Mouse (Mus musculus): Measurements from ENCODE around the gene Mkln1. TPM values are rescaled to one million over a fixed set of nuclear protein-coding genes. Genes with fewer than 3 reads are reported as not detected.

Mkln1 gene
- polyA plus RNA-seq, 1 experiment from 2014 or later: 254 TPM

GRCm38 (mm10) chr6:31456988-31457387 lies 58.5 kb downstream of the Mkln1 start:
- WGBS: 88% methylated on average over 1 of the region's 1 CpGs
- ATAC-seq (replicated peaks; ENCODE audit: insufficient number of reproducible peaks, low FRiP score, low TSS enrichment, low read depth): no peak
- H3K27me3 ChIP-seq (ENCODE audit: control insufficient read depth, insufficient read depth, low read length): no peaks in the 10 kb centered on the region
- H3K36me3 ChIP-seq (replicated peaks; ENCODE audit: control insufficient read depth, insufficient read depth, low read depth, low read length): no peaks in the 10 kb centered on the region; the same call in 1 of the 2 replicates
- no peak overlapping the region for H3K4me2 ChIP-seq (ENCODE audit: low read depth, low read length)
- no peak for DNase-seq (ENCODE audit: low spot score)
- no peaks in the 10 kb centered on the region for H3K9me3 ChIP-seq (replicated peaks; ENCODE audit: control insufficient read depth, low read length)
- no peaks in the 10 kb centered on the region for H3K4me1 ChIP-seq (ENCODE audit: control insufficient read depth, insufficient read depth, low read length)
- H3K27ac ChIP-seq (replicated peaks; ENCODE audit: low read depth, low read length): no peak overlapping the region
- no peak overlapping the region for H3K9ac ChIP-seq (replicated peaks; ENCODE audit: low read length)
- H3K4me3 ChIP-seq (ENCODE audit: low read depth, low read length): no peak overlapping the region

DNA sequence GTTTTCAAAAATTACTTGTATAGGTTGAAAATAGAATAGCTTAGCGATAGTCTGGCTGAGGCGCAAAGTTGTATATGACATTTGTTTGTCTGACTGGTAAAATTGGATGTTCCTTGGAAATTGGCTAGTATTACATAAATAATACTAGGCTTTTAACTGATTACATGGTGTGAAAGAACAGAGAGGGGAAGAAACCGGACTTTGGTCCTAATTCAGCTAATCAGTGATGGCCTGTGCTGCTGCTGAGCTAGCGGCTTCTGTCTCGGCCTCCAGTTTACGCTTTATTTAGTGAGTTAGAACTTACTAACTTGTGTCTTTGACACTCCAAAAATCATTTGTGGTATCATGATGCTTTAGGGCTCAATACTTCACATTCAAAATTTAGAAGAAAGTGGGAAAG lies 70.9 kb downstream of the Mkln1 start:
- ATAC-seq (replicated peaks; ENCODE audit: insufficient number of reproducible peaks, low FRiP score, low TSS enrichment, low read depth) (no peak), DNase-seq (ENCODE audit: low spot score) (no peak)
- no peak overlapping the region for H3K27ac ChIP-seq (replicated peaks; ENCODE audit: low read depth, low read length)
- 91% methylated on average over 6 of the region's 6 CpGs for WGBS
- H3K27me3 ChIP-seq (ENCODE audit: control insufficient read depth, insufficient read depth, low read length): no peaks in the 10 kb centered on the region
- no peak overlapping the region for H3K4me2 ChIP-seq (ENCODE audit: low read depth, low read length)
- H3K36me3 ChIP-seq (replicated peaks; ENCODE audit: control insufficient read depth, insufficient read depth, low read depth, low read length): no peaks in the 10 kb centered on the region
- H3K9me3 ChIP-seq (replicated peaks; ENCODE audit: control insufficient read depth, low read length): no peaks in the 10 kb centered on the region
- no peak overlapping the region for H3K9ac ChIP-seq (replicated peaks; ENCODE audit: low read length)
- H3K4me3 ChIP-seq (ENCODE audit: low read depth, low read length): no peak overlapping the region
- H3K4me1 ChIP-seq (ENCODE audit: control insufficient read depth, insufficient read depth, low read length): no peaks in the 10 kb centered on the region

- no peak overlapping the region for H3K4me2 ChIP-seq (ENCODE audit: low read depth, low read length)
- no peak overlapping the region for H3K4me3 ChIP-seq (ENCODE audit: low read depth, low read length)
- WGBS: 75% methylated on average over 4 of the region's 4 CpGs
- no peaks in the 10 kb centered on the region for H3K36me3 ChIP-seq (replicated peaks; ENCODE audit: control insufficient read depth, insufficient read depth, low read depth, low read length)
- ATAC-seq (replicated peaks; ENCODE audit: insufficient number of reproducible peaks, low FRiP score, low TSS enrichment, low read depth) (no peak), DNase-seq (ENCODE audit: low spot score) (no peak)
- H3K4me1 ChIP-seq (ENCODE audit: control insufficient read depth, insufficient read depth, low read length): no peaks in the 10 kb centered on the region
- H3K27me3 ChIP-seq (ENCODE audit: control insufficient read depth, insufficient read depth, low read length): no peaks in the 10 kb centered on the region
- no peaks in the 10 kb centered on the region for H3K9me3 ChIP-seq (replicated peaks; ENCODE audit: control insufficient read depth, low read length)
- no peak overlapping the region for H3K27ac ChIP-seq (replicated peaks; ENCODE audit: low read depth, low read length)
- H3K9ac ChIP-seq (replicated peaks; ENCODE audit: low read length): no peak overlapping the region
Observed at GRCm38 (mm10) chr6:31478221-31478620, 79.7 kb downstream of the Mkln1 start.

DNA sequence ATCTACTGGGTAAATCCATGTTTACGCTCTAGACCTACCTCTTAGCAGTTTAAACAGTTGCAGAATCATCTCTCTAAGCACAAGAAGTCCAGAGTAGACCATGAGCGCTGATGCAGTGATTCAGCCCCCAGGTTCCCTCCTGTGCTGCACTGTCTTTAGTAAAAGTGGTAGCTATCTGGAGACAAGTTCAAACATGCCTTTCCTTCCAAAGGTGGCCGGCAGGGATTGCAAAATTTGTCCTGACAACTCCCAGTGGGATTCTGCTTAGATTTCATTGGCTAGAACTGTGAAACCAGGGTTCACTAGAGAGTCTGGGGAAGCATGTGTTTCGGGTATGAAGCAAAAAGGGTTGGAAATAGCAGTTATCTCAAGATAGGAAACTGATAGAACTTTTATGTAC lies 81.5 kb downstream of the Mkln1 start:
- Histone ChIP-seq H3K9ac (replicated peaks; ENCODE audit: low read length) (no peak overlapping the region), H3K4me3 (ENCODE audit: low read depth, low read length) (no peak overlapping the region), H3K4me1 (ENCODE audit: control insufficient read depth, insufficient read depth, low read length) (no peaks in the 10 kb centered on the region), H3K27me3 (ENCODE audit: control insufficient read depth, insufficient read depth, low read length) (no peaks in the 10 kb centered on the region), H3K4me2 (ENCODE audit: low read depth, low read length) (no peak overlapping the region), H3K27ac (replicated peaks; ENCODE audit: low read depth, low read length) (no peak overlapping the region), H3K9me3 (replicated peaks; ENCODE audit: control insufficient read depth, low read length) (no peaks in the 10 kb centered on the region), H3K36me3 (replicated peaks; ENCODE audit: control insufficient read depth, insufficient read depth, low read depth, low read length) (no peaks in the 10 kb centered on the region)
- 72% methylated on average over 4 of the region's 4 CpGs for WGBS
- DNase-seq (ENCODE audit: low spot score): no peak
- ATAC-seq (replicated peaks; ENCODE audit: insufficient number of reproducible peaks, low FRiP score, low TSS enrichment, low read depth): no peak

- Histone ChIP-seq H3K27me3 (ENCODE audit: control insufficient read depth, insufficient read depth, low read length) (no peaks in the 10 kb centered on the region), H3K9me3 (replicated peaks; ENCODE audit: control insufficient read depth, low read length) (no peaks in the 10 kb centered on the region), H3K36me3 (replicated peaks; ENCODE audit: control insufficient read depth, insufficient read depth, low read depth, low read length) (no peaks in the 10 kb centered on the region), H3K4me3 (ENCODE audit: low read depth, low read length) (no peak overlapping the region), H3K9ac (replicated peaks; ENCODE audit: low read length) (no peak overlapping the region), H3K4me1 (ENCODE audit: control insufficient read depth, insufficient read depth, low read length) (no peaks in the 10 kb centered on the region), H3K4me2 (ENCODE audit: low read depth, low read length) (no peak overlapping the region), H3K27ac (replicated peaks; ENCODE audit: low read depth, low read length) (no peak overlapping the region)
- ATAC-seq (replicated peaks; ENCODE audit: insufficient number of reproducible peaks, low FRiP score, low TSS enrichment, low read depth) (no peak), DNase-seq (ENCODE audit: low spot score) (peak; percentile 43)
- 78% methylated on average over 2 of the region's 2 CpGs for WGBS
Observed at GRCm38 (mm10) chr6:31486601-31487000, 88.1 kb downstream of the Mkln1 start.

DNA sequence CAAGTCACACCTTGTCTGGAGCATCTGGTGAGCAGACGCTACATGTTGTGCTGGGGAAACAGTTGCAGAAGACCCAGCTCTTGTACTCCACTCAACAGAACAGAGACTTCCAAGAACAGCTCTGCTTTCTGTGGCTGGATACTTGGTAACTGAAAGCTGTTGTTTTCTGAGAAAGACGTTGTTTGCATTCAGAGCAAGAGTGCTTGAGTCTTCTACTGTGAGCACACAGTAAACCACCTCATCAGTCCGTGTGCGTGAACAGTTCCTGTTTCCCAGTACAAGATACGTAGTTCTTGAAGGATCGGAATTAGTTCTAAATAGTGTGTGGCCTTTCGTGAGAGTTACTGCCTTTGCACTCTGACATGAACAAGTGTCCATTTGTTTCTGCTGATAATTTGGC lies 91.4 kb downstream of the Mkln1 start:
- ATAC-seq (replicated peaks; ENCODE audit: insufficient number of reproducible peaks, low FRiP score, low TSS enrichment, low read depth): no peak
- Histone ChIP-seq H3K27me3 (ENCODE audit: control insufficient read depth, insufficient read depth, low read length) (no peaks in the 10 kb centered on the region), H3K4me2 (ENCODE audit: low read depth, low read length) (no peak overlapping the region), H3K4me3 (ENCODE audit: low read depth, low read length) (no peak overlapping the region), H3K36me3 (replicated peaks; ENCODE audit: control insufficient read depth, insufficient read depth, low read depth, low read length) (no peaks in the 10 kb centered on the region), H3K4me1 (ENCODE audit: control insufficient read depth, insufficient read depth, low read length) (no peaks in the 10 kb centered on the region), H3K27ac (replicated peaks; ENCODE audit: low read depth, low read length) (no peak overlapping the region), H3K9me3 (replicated peaks; ENCODE audit: control insufficient read depth, low read length) (no peaks in the 10 kb centered on the region), H3K9ac (replicated peaks; ENCODE audit: low read length) (no peak overlapping the region)
- WGBS: 93% methylated on average over 7 of the region's 7 CpGs
- no peak for DNase-seq (ENCODE audit: low spot score)

GRCm38 (mm10) chr6:31495122-31495731 lies 96.7 kb downstream of the Mkln1 start:
- no peaks in the 10 kb centered on the region for H3K9me3 ChIP-seq (replicated peaks; ENCODE audit: control insufficient read depth, low read length)
- DNase-seq (ENCODE audit: low spot score) (no peak), ATAC-seq (replicated peaks; ENCODE audit: insufficient number of reproducible peaks, low FRiP score, low TSS enrichment, low read depth) (no peak)
- no peak overlapping the region for H3K27ac ChIP-seq (replicated peaks; ENCODE audit: low read depth, low read length)
- H3K36me3 ChIP-seq (replicated peaks; ENCODE audit: control insufficient read depth, insufficient read depth, low read depth, low read length): no peaks in the 10 kb centered on the region
- no peak overlapping the region for H3K4me3 ChIP-seq (ENCODE audit: low read depth, low read length)
- no peak overlapping the region for H3K4me2 ChIP-seq (ENCODE audit: low read depth, low read length)
- WGBS: 87% methylated on average over 2 of the region's 2 CpGs
- no peak overlapping the region for H3K9ac ChIP-seq (replicated peaks; ENCODE audit: low read length)
- H3K27me3 ChIP-seq (ENCODE audit: control insufficient read depth, insufficient read depth, low read length): no peaks in the 10 kb centered on the region
- no peaks in the 10 kb centered on the region for H3K4me1 ChIP-seq (ENCODE audit: control insufficient read depth, insufficient read depth, low read length)

DNA sequence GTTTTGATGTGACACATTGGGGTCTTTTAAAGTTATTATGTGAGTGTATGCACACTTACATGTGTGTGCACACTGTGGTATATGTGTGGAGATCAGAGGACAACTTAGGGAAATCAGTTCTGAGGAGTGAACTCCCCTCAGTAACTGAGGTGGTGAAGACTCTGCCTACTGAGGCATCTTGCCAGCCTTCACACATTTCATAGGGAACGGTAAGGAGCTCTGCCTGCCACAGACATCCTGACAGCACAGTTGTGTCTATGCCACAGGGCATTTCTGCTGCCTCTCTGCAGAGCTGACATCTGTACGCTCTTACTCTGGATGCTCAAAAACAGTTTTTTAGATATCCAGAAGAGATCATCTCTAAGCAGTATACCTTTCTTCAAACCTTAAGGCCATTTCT lies 97.7 kb downstream of the Mkln1 start:
- 91% methylated on average over 2 of the region's 2 CpGs for WGBS
- Histone ChIP-seq H3K9ac (replicated peaks; ENCODE audit: low read length) (no peak overlapping the region), H3K4me2 (ENCODE audit: low read depth, low read length) (no peak overlapping the region), H3K27me3 (ENCODE audit: control insufficient read depth, insufficient read depth, low read length) (no peaks in the 10 kb centered on the region), H3K9me3 (replicated peaks; ENCODE audit: control insufficient read depth, low read length) (no peaks in the 10 kb centered on the region), H3K4me1 (ENCODE audit: control insufficient read depth, insufficient read depth, low read length) (no peaks in the 10 kb centered on the region), H3K36me3 (replicated peaks; ENCODE audit: control insufficient read depth, insufficient read depth, low read depth, low read length) (no peaks in the 10 kb centered on the region), H3K27ac (replicated peaks; ENCODE audit: low read depth, low read length) (no peak overlapping the region), H3K4me3 (ENCODE audit: low read depth, low read length) (no peak overlapping the region)
- ATAC-seq (replicated peaks; ENCODE audit: insufficient number of reproducible peaks, low FRiP score, low TSS enrichment, low read depth) (no peak), DNase-seq (ENCODE audit: low spot score) (no peak)

Data from embryonic facial prominence, embryonic 11.5 days (tissue).